Mouse (Mus musculus) olfactory bulb, adult 2 months (tissue): ENCODE measurements around the gene Got1.

Experiments used
- CTCF ChIP-seq: fragments of 200-500 bp; IDR thresholded peaks from 2 replicates; pipeline ENCODE4 v1.5.1; 2012; ENCODE audit warnings: low read depth, mild to moderate bottlenecking, low read length, moderate library complexity; ENCODE audit not compliant: insufficient read depth
- POLR2A ChIP-seq: fragments of 200-500 bp; IDR thresholded peaks from 2 replicates; pipeline ENCODE4 v1.6.1; 2012; ENCODE audit warnings: mild to moderate bottlenecking, low read depth, low read length, moderate library complexity; ENCODE audit not compliant: insufficient read depth

DNA sequence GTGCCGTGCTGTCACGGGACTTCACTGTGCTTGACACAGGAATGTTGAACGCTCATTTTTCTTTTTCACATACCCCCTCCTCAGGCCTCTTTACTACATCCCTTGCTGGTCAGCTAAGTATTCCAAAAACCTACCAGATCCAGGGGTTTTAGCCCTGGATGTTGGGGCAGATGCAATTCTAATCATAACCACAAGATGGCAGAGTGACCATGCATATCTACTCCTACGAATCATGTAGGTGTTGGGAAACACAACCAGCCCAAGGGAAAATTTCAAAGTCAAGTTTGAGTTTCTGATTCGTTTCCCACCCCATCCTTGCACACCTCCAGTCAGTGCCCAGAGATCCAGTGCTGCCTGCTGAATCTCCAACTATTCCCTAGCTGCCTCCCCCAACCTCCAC, 28.6 kb downstream of the Got1 start:
- TF ChIP-seq CTCF: 0 out of 2 replicates have a peak, but pooled peaks have one; percentile 29
- TF ChIP-seq POLR2A: no peak
